Mouse (Mus musculus) bone marrow macrophage, adult 2 months (primary cell): ENCODE data around the gene Msantd2. TPM values are rescaled to one million over a fixed set of nuclear protein-coding genes. Genes with fewer than 3 reads are reported as not detected.

Experiments
- H3K27ac ChIP-seq: 2 replicates; pipeline ENCODE4 v1.5.1; 2012; ENCODE audit warnings: low read depth, low read length; ENCODE audit not compliant: insufficient read depth
- H3K4me1 ChIP-seq: 2 replicates; pipeline ENCODE4 v1.6.1; 2012; ENCODE audit warnings: low read length; ENCODE audit not compliant: control insufficient read depth, insufficient read depth
- H3K4me3 ChIP-seq: 2 replicates; pipeline ENCODE4 v1.5.1; 2012; ENCODE audit warnings: mild to moderate bottlenecking, low read length, moderate library complexity; ENCODE audit not compliant: insufficient read depth
- CTCF ChIP-seq: IDR thresholded peaks from 2 replicates; pipeline ENCODE4 v1.5.1; 2012; ENCODE audit warnings: low read depth, mild to moderate bottlenecking, low read length, moderate library complexity
- POLR2A ChIP-seq: IDR thresholded peaks from 2 replicates; pipeline ENCODE4 v1.6.1; 2012; ENCODE audit warnings: mild to moderate bottlenecking, low read depth, low read length, borderline replicate concordance
- polyA plus RNA-seq: library from polyadenylated mRNA; stranded (reverse); fragments of >200 nt; gene quantifications from 2 replicates; pipeline ENCODE4 v1.2.4, GENCODE M21; 2012; ENCODE audit not compliant: missing spikeins, insufficient read depth, insufficient read length

Gene Msantd2
- polyA plus RNA-seq, 1 experiment = 23.5 TPM

DNA sequence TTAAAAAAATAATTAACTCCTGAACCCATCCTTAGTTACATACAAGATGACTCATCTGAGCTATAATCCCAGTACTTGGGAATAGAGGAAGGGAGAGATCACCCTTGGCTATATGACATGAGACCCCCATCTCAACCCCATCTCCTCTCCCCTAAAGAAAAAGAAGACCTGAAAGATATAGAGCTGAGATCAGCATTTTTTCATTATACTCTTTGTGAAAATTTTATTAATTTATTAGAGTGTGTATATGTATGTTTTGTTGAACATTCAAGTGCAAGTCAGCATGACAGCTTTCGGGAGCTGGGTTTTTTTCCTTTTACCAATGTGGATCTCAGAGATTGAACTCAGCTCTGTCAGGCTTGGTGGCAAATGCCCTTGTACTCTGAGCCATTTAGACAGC, 12.1 kb downstream of the Msantd2 start:
- H3K4me3 ChIP-seq = no peak overlapping the region
- H3K4me1 ChIP-seq = peaks cover 7% of the 10 kb centered on the region
- H3K27ac ChIP-seq = no peak overlapping the region
- TF ChIP-seq CTCF (no peak), POLR2A (no peak)

- Histone ChIP-seq H3K27ac (no peak overlapping the region), H3K4me1 (peaks cover 4% of the 10 kb centered on the region; the same call in 1 of the 2 replicates), H3K4me3 (no peak overlapping the region)
- no peak for TF ChIP-seq CTCF
- TF ChIP-seq POLR2A = no peak
These were observed 15.2 kb downstream of the Msantd2 start for GRCm38 (mm10) chr9:37504348-37504747.

DNA sequence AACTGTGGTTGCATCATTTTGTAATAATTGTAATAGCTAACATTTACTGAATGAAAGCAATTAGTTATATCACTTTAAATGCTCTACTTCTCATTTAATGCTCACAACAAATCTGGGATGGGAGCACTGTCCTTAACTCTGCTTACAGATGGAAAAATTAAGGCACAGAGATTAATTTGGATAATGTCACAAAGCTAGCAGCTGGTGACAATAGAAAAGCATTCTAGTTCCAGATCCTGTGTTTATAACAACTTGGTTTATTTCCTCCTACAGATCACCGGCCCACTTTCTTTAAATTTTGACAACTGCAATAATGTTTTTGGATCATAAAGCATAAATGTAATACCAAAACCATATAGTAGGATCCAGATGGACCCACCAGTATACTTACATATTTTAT, 16.9 kb downstream of the Msantd2 start:
- no peak overlapping the region for H3K4me3 ChIP-seq
- H3K4me1 ChIP-seq = 0 out of 2 replicates have a peak, but pooled peaks cover 2% of the 10 kb centered on the region
- no peak overlapping the region for H3K27ac ChIP-seq
- no peak for TF ChIP-seq POLR2A
- no peak for TF ChIP-seq CTCF

DNA sequence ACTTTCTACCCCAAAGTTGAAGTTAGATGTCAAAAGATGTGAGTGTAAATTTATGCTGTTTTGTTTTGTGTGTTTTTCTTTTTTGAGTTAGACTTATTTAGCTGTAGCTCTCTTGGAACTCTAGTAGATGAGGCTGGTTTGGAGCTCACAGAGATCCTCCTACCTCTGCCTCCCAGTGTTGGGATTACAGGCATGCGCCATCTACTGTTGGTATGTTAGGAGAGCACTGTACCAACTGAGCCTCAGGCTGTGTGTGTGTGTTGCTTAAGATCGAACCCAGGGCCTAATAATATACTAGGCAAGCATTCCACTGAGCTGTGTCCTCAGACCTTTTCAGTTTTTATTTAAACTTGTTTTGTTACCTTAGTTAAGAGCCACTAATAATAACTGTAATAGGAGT, 23.0 kb downstream of the Msantd2 start:
- peaks cover 1% of the 10 kb centered on the region for H3K4me1 ChIP-seq
- H3K27ac ChIP-seq = no peak overlapping the region
- no peak for TF ChIP-seq CTCF
- TF ChIP-seq POLR2A = no peak
- no peak overlapping the region for H3K4me3 ChIP-seq

- TF ChIP-seq POLR2A = no peak
- Histone ChIP-seq H3K27ac (no peak overlapping the region), H3K4me1 (peaks cover 13% of the 10 kb centered on the region)
These were observed 25.3 kb downstream of the Msantd2 start for GRCm38 (mm10) chr9:37514456-37514855.

GRCm38 (mm10) chr9:37517467-37517866, 28.3 kb downstream of the Msantd2 start:
- no peak for TF ChIP-seq CTCF
- TF ChIP-seq POLR2A = no peak
- H3K27ac ChIP-seq = no peak overlapping the region
- H3K4me3 ChIP-seq = no peak overlapping the region
- H3K4me1 ChIP-seq = peaks cover 13% of the 10 kb centered on the region

More at GRCm38 (mm10) chr9:37514456-37514855, 25.3 kb downstream of the Msantd2 start:
- H3K4me3 ChIP-seq = no peak overlapping the region

- Histone ChIP-seq H3K4me1 (peaks cover 13% of the 10 kb centered on the region), H3K4me3 (no peak overlapping the region), H3K27ac (no peak overlapping the region)
- TF ChIP-seq POLR2A (no peak), CTCF (no peak)
These were observed 29.9 kb downstream of the Msantd2 start for GRCm38 (mm10) chr9:37518991-37519390.

- no peak overlapping the region for H3K4me3 ChIP-seq
- H3K27ac ChIP-seq = no peak overlapping the region
- peaks cover 13% of the 10 kb centered on the region for H3K4me1 ChIP-seq
- TF ChIP-seq POLR2A = no peak
- no peak for TF ChIP-seq CTCF
These were observed 30.9 kb downstream of the Msantd2 start for GRCm38 (mm10) chr9:37519995-37520394.

- Histone ChIP-seq H3K4me3 (no peak overlapping the region), H3K27ac (no peak overlapping the region), H3K4me1 (peaks cover 4% of the 10 kb centered on the region; the same call in 1 of the 2 replicates)
- TF ChIP-seq POLR2A (no peak), CTCF (no peak)
These were observed 36.3 kb downstream of the Msantd2 start for GRCm38 (mm10) chr9:37525461-37525860.

GRCm38 (mm10) chr9:37526443-37527395, 37.6 kb downstream of the Msantd2 start:
- Histone ChIP-seq H3K4me1 (peaks cover 7% of the 10 kb centered on the region), H3K4me3 (no peak overlapping the region), H3K27ac (no peak overlapping the region)
- no peak for TF ChIP-seq POLR2A
- TF ChIP-seq CTCF = no peak

GRCm38 (mm10) chr9:37527396-37528224, 38.5 kb downstream of the Msantd2 start, which contains the start of gene Esam:
Gene Esam, plus strand, starts transcription at chr9:37528078.
- peaks cover 7% of the 10 kb centered on the region for H3K4me1 ChIP-seq
- peak within 1 kb of the TSS; percentile 4; the same call in 1 of the 2 replicates for H3K4me3 ChIP-seq
- no peak within 1 kb of the TSS for H3K27ac ChIP-seq
- no peak for TF ChIP-seq POLR2A
- no peak for TF ChIP-seq CTCF
